Mouse (Mus musculus) thymus, postnatal 14 days (tissue): ENCODE data around the gene Top3a.

Source experiments
- DNase-seq: peaks from one replicate; pipeline ENCODE4 v3.0.0; 2021

The Top3a gene

GRCm38 (mm10) chr11:60709481-60710465 lies 67.4 kb downstream of the Top3a start:
- DNase-seq, result no peak

GRCm38 (mm10) chr11:60708631-60709030 lies 68.5 kb downstream of the Top3a start:
- DNase-seq, result no peak

GRCm38 (mm10) chr11:60707672-60708071 lies 69.5 kb downstream of the Top3a start:
- DNase-seq, result no peak

- no peak for DNase-seq
Observed at GRCm38 (mm10) chr11:60706696-60707480, 70.3 kb downstream of the Top3a start.

- DNase-seq, result no peak
Observed at GRCm38 (mm10) chr11:60706076-60706475, 71.1 kb downstream of the Top3a start.

GRCm38 (mm10) chr11:60705255-60705654 lies 71.9 kb downstream of the Top3a start:
- no peak for DNase-seq

GRCm38 (mm10) chr11:60704023-60704880 lies 72.9 kb downstream of the Top3a start:
- DNase-seq, result no peak

- DNase-seq, result peak; percentile 78
Observed at GRCm38 (mm10) chr11:60703131-60703530, 74.0 kb downstream of the Top3a start.

GRCm38 (mm10) chr11:60701611-60702010 lies 75.6 kb downstream of the Top3a start:
- no peak for DNase-seq

- DNase-seq, result no peak
Observed at GRCm38 (mm10) chr11:60700320-60701185, 76.6 kb downstream of the Top3a start.

- DNase-seq, result peak; percentile 91
Observed at GRCm38 (mm10) chr11:60699524-60700075, 77.6 kb downstream of the Top3a start, which contains the start of gene Llgl1. Gene Llgl1, plus strand, starts transcription at chr11:60699723.

- DNase-seq, result peak; percentile 65
Observed at GRCm38 (mm10) chr11:60698806-60699523, 78.2 kb downstream of the Top3a start.

GRCm38 (mm10) chr11:60697561-60697960 lies 79.6 kb downstream of the Top3a start:
- no peak for DNase-seq

- no peak for DNase-seq
Observed at GRCm38 (mm10) chr11:60696165-60696564, 81.0 kb downstream of the Top3a start.
